Mouse (Mus musculus) midbrain, embryonic 16.5 days (tissue): ENCODE results near the gene Abl1. TPM values are rescaled to one million over a fixed set of nuclear protein-coding genes. Genes with fewer than 3 reads are reported as not detected.

ENCODE experiments used
- ATAC-seq: fragments of 200-750 bp; cut with Nextera tagmentation; 2 replicates; pipeline ENCODE4 v1.8.0; 2017; ENCODE audit warnings: moderate TSS enrichment
- H3K27ac ChIP-seq: fragments of 300-500 bp; sonication (generic); 2 replicates; pipeline ENCODE4 v1.5.1; 2014; ENCODE audit warnings: mild to moderate bottlenecking, low read length, mixed read lengths
- H3K27me3 ChIP-seq: fragments of 300-500 bp; sonication (generic); 2 replicates; pipeline ENCODE4 v1.6.1; 2014; ENCODE audit warnings: low read depth, low read length, mixed read lengths; ENCODE audit not compliant: control insufficient read depth, insufficient read depth
- H3K36me3 ChIP-seq: fragments of 300-500 bp; sonication (generic); 2 replicates; pipeline ENCODE4 v1.6.1; 2014; ENCODE audit warnings: mild to moderate bottlenecking, low read length, moderate library complexity, mixed read lengths; ENCODE audit not compliant: control insufficient read depth, insufficient read depth
- H3K4me1 ChIP-seq: fragments of 300-500 bp; sonication (generic); 2 replicates; pipeline ENCODE4 v1.6.1; 2014; ENCODE audit warnings: mild to moderate bottlenecking, low read length, mixed read lengths; ENCODE audit not compliant: control insufficient read depth, insufficient read depth
- H3K4me2 ChIP-seq: fragments of 300-500 bp; sonication (generic); 2 replicates; pipeline ENCODE4 v1.6.1; 2014; ENCODE audit warnings: mild to moderate bottlenecking, low read length, mixed read lengths
- H3K4me3 ChIP-seq: fragments of 300-500 bp; sonication (generic); 2 replicates; pipeline ENCODE4 v1.5.1; 2014; ENCODE audit warnings: low read depth, mild to moderate bottlenecking, low read length, moderate library complexity, mixed read lengths
- H3K9ac ChIP-seq: fragments of 300-500 bp; sonication (generic); 2 replicates; pipeline ENCODE4 v1.6.1; 2014; ENCODE audit warnings: low read depth, low read length, mixed read lengths
- H3K9me3 ChIP-seq: fragments of 300-500 bp; sonication (generic); replicated peaks from 2 replicates; pipeline ENCODE4 v1.6.1; 2014; ENCODE audit warnings: mild to moderate bottlenecking, low read length, mixed read lengths; ENCODE audit not compliant: control insufficient read depth, poor library complexity, severe bottlenecking
- WGBS: fragments of 180-500 bp; shearing (Covaris S2); extraction: QIAGEN DNeasy Blood & Tissue Kit; methylation state at CpG from one replicate; pipeline ENCODE4 v1.1.7; 2014; 5-methylcytosine and 5-hydroxymethylcytosine counted together
- polyA plus RNA-seq: library from polyadenylated mRNA; unstranded; fragments of >200 nt; fragmentation: Nextera tagmentation; extraction: Ambion mirVana; gene quantifications from 2 replicates; pipeline ENCODE4 v1.2.1, GENCODE M21; 2015

Gene Abl1
- polyA plus RNA-seq, 1 experiment from 2014 or later, result 16.7 TPM

DNA sequence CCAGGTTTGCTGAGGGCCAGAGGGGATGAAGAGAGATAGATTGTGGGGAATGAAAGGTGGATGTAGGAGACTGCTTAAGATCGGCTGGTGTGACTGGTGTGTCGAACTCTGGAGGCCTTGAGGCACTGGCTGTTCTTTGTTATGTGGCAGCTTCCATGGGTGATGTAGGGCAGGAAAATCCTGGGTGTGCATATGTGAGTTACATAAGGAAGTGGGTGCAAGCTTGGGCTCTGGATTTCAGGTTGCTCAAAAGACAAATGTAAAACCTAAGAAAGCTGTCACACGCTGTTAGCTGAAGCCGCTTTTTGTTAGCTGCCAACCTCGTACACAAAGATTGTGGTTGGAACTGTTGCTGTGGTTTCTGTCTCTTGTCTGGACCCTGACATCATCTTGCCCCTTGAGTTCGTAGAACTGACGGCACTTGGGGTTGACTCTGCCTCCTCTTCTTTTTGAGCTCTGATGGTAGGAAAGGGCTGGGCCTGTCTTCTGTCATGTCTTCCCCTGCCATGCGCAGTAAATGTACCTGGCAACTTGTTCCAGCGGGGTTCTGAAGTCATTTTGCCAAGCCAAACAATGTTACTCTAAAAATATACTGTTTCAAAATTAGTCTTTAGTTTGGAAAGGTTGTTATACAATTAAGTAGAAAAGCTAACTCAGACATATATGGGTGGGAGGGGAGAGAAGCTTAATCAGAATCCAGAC is 39.6 kb downstream of the Abl1 start:
- H3K4me3 ChIP-seq, result no peak overlapping the region
- no peak overlapping the region for H3K4me2 ChIP-seq
- peaks cover 2% of the 10 kb centered on the region; the same call in 1 of the 2 replicates for H3K4me1 ChIP-seq
- H3K9me3 ChIP-seq, result no peaks in the 10 kb centered on the region
- H3K36me3 ChIP-seq, result no peaks in the 10 kb centered on the region
- H3K27me3 ChIP-seq, result no peaks in the 10 kb centered on the region
- no peak overlapping the region for H3K9ac ChIP-seq
- no peak for ATAC-seq
- 88% methylated on average over 9 of the region's 9 CpGs for WGBS
- no peak overlapping the region for H3K27ac ChIP-seq

DNA sequence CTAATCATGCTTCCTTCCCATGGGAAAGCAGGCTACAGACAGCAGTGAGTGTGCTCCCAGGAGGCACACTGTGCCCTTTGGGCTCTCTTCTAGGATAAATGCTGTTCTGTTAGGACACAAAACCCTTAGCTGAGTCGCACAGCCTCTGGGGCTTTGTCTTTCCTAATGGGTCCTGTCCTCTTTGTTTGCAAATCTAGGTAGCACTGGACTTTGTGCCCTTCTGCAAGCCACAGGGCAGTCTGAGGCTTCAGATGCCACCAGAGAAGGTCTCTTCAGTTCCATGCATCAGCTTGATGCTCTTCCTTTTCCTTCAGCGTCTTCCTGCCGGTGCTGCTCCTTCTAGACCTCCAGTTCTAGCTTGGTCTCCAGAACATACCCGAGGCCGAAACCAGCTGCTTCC is 42.5 kb downstream of the Abl1 start:
- ATAC-seq, result no peak
- no peak overlapping the region for H3K9ac ChIP-seq
- H3K9me3 ChIP-seq, result no peaks in the 10 kb centered on the region
- peaks cover 2% of the 10 kb centered on the region; the same call in 1 of the 2 replicates for H3K4me1 ChIP-seq
- no peaks in the 10 kb centered on the region for H3K36me3 ChIP-seq
- WGBS, result 84% methylated on average over 5 of the region's 5 CpGs
- H3K4me2 ChIP-seq, result no peak overlapping the region
- no peaks in the 10 kb centered on the region for H3K27me3 ChIP-seq
- H3K27ac ChIP-seq, result no peak overlapping the region
- no peak overlapping the region for H3K4me3 ChIP-seq

DNA sequence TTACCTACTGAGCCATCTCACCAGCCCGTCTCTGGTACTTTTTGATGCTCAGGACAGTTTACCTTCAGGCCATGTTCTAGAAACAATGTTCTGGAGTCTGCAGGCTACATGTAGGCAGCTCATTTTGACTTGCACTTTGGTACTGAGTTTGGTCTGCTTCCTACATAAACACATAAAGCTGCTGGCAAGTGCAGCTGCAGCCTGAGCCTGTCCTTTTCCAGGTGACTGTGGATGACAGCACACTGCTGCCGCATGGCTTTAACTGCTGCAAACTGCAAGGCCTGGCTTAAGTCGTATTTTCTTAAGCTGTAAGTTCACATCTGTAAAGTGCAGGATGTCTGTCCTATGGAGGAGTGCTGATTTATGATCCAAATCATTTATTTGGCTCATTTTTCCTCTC is 44.3 kb downstream of the Abl1 start:
- H3K27me3 ChIP-seq, result no peaks in the 10 kb centered on the region
- no peak overlapping the region for H3K9ac ChIP-seq
- H3K4me1 ChIP-seq, result no peaks in the 10 kb centered on the region
- 87% methylated on average over 3 of the region's 3 CpGs for WGBS
- H3K4me2 ChIP-seq, result no peak overlapping the region
- H3K27ac ChIP-seq, result no peak overlapping the region
- no peak for ATAC-seq
- no peak overlapping the region for H3K4me3 ChIP-seq
- no peaks in the 10 kb centered on the region for H3K9me3 ChIP-seq
- no peaks in the 10 kb centered on the region for H3K36me3 ChIP-seq

- H3K36me3 ChIP-seq, result no peaks in the 10 kb centered on the region
- H3K9ac ChIP-seq, result no peak overlapping the region
- no peak for ATAC-seq
- no peaks in the 10 kb centered on the region for H3K9me3 ChIP-seq
- H3K27me3 ChIP-seq, result no peaks in the 10 kb centered on the region
- no peak overlapping the region for H3K4me2 ChIP-seq
- no peaks in the 10 kb centered on the region for H3K4me1 ChIP-seq
- 86% methylated on average over 5 of the region's 5 CpGs for WGBS
- no peak overlapping the region for H3K27ac ChIP-seq
- H3K4me3 ChIP-seq, result no peak overlapping the region
Observed at GRCm38 (mm10) chr2:31733558-31733957, 45.4 kb downstream of the Abl1 start.

- H3K36me3 ChIP-seq, result no peaks in the 10 kb centered on the region
- H3K4me1 ChIP-seq, result no peaks in the 10 kb centered on the region
- 77% methylated on average over 3 of the region's 3 CpGs for WGBS
- ATAC-seq, result no peak
- H3K4me2 ChIP-seq, result no peak overlapping the region
- H3K27ac ChIP-seq, result no peak overlapping the region
- no peaks in the 10 kb centered on the region for H3K27me3 ChIP-seq
- no peak overlapping the region for H3K4me3 ChIP-seq
- H3K9me3 ChIP-seq, result no peaks in the 10 kb centered on the region
- no peak overlapping the region for H3K9ac ChIP-seq
Observed at GRCm38 (mm10) chr2:31739041-31739440, 50.9 kb downstream of the Abl1 start.

GRCm38 (mm10) chr2:31741728-31742127 is 53.6 kb downstream of the Abl1 start:
- Histone ChIP-seq H3K4me2 (no peak overlapping the region), H3K27me3 (no peaks in the 10 kb centered on the region), H3K9ac (no peak overlapping the region), H3K36me3 (no peaks in the 10 kb centered on the region), H3K27ac (no peak overlapping the region), H3K9me3 (no peaks in the 10 kb centered on the region), H3K4me1 (no peaks in the 10 kb centered on the region; the same call in 1 of the 2 replicates), H3K4me3 (no peak overlapping the region)
- 45% methylated on average over 1 of the region's 1 CpGs for WGBS
- ATAC-seq, result no peak

DNA sequence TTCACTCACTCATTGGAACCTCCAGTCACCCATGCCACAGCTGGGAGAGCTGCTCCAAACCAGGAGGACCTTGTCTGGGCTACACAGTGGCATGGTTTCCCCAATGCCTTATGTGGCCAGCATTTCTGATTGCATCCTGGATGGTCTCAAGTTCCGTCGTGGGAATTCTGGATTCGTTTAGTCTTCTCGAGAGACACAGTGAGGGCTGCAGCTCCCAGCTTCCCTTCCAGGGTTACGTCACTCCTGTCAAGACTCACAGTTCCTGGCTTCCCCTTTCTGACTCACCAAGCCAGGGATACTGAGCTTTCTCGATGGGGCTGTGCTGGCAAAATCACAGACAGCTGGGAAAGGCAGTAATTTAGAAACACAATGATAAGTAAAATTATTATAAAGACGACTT is 54.0 kb downstream of the Abl1 start:
- no peak for ATAC-seq

GRCm38 (mm10) chr2:31745741-31746243 is 57.6 kb downstream of the Abl1 start:
- H3K27ac ChIP-seq, result no peak overlapping the region
- H3K27me3 ChIP-seq, result no peaks in the 10 kb centered on the region
- no peaks in the 10 kb centered on the region for H3K9me3 ChIP-seq
- H3K9ac ChIP-seq, result no peak overlapping the region
- H3K4me1 ChIP-seq, result no peaks in the 10 kb centered on the region; the same call in 1 of the 2 replicates
- no peak overlapping the region for H3K4me2 ChIP-seq
- H3K4me3 ChIP-seq, result no peak overlapping the region
- no peak for ATAC-seq
- no peaks in the 10 kb centered on the region for H3K36me3 ChIP-seq

More for the DNA sequence above, 54.0 kb downstream of the Abl1 start:
- Histone ChIP-seq H3K27ac (no peak overlapping the region), H3K4me1 (no peaks in the 10 kb centered on the region; the same call in 1 of the 2 replicates), H3K9ac (no peak overlapping the region), H3K4me3 (no peak overlapping the region), H3K9me3 (no peaks in the 10 kb centered on the region), H3K4me2 (no peak overlapping the region), H3K27me3 (no peaks in the 10 kb centered on the region), H3K36me3 (no peaks in the 10 kb centered on the region)
- WGBS, result 52% methylated on average over 7 of the region's 7 CpGs

GRCm38 (mm10) chr2:31746835-31747234 is 58.7 kb downstream of the Abl1 start:
- Histone ChIP-seq H3K27me3 (no peaks in the 10 kb centered on the region), H3K9ac (no peak overlapping the region), H3K27ac (no peak overlapping the region), H3K36me3 (no peaks in the 10 kb centered on the region), H3K9me3 (no peaks in the 10 kb centered on the region), H3K4me3 (no peak overlapping the region), H3K4me1 (no peaks in the 10 kb centered on the region; the same call in 1 of the 2 replicates), H3K4me2 (no peak overlapping the region)
- WGBS, result 59% methylated on average over 4 of the region's 4 CpGs
- ATAC-seq, result no peak
